Mouse (Mus musculus) cerebellum, postnatal 25 days (tissue): ENCODE results near the gene Impg2.

Experiments
- DNase-seq, 2 experiments: peaks; one replicate each; pipeline ENCODE4 v3.0.0; 2021; ENCODE audit warnings: mixed read lengths in 2 of 2

Impg2 gene

GRCm38 (mm10) chr16:56204051-56204450 is at the start of gene Impg2:
Gene Impg2, plus strand, starts transcription at chr16:56204313.
- DNase-seq, result no peak

- no peak for DNase-seq
Measured at GRCm38 (mm10) chr16:56163466-56163865, 40.6 kb upstream of the Impg2 start.

DNA sequence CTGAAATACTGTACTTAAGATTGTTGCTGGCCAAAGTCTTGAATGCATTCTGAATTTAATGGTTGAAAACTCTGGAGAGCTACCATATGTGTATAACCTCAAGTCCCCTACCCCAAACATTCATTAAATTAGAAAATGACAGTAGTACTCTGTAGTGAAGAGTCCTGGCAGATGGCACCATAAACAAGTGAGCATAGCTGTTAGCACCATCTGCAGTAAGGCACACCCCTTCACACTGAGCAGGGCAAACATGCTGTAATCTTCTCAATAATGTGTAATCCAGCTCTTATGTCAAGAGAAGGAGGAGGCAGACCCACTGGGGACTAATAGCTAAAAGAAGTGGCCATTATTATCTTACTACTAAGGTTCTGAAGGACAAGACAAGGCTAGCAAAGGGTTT is 33.9 kb upstream of the Impg2 start:
- DNase-seq, result no peak

GRCm38 (mm10) chr16:56175867-56176581 is 28.1 kb upstream of the Impg2 start:
- DNase-seq, result peak; percentile 37 to 61

DNA sequence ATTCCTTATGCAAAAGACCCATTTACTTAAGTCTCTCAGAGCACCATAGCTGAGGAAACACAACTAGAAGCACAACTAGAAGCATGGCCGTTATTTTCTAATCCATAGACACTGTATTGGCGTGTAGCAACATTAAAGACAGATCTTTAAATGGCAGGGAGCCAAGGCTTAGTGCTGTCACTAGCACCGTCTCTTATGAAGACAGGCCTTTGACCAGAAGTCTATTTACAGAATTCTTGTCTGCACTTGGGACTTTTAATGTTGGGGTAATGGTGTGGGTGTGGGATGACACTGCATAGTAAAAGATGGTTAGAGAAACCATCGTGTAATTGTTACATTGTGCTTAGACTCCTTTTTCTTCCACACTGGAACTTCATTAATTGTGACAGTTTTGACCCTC is 17.2 kb upstream of the Impg2 start:
- DNase-seq, result no peak

GRCm38 (mm10) chr16:56188198-56188597 is 15.9 kb upstream of the Impg2 start:
- DNase-seq, result no peak

- DNase-seq, result no peak
Measured at GRCm38 (mm10) chr16:56212740-56213139, 8.6 kb downstream of the Impg2 start.

GRCm38 (mm10) chr16:56227686-56228085 is 23.6 kb downstream of the Impg2 start:
- no peak for DNase-seq

GRCm38 (mm10) chr16:56229455-56229854 is 25.3 kb downstream of the Impg2 start:
- no peak for DNase-seq

DNA sequence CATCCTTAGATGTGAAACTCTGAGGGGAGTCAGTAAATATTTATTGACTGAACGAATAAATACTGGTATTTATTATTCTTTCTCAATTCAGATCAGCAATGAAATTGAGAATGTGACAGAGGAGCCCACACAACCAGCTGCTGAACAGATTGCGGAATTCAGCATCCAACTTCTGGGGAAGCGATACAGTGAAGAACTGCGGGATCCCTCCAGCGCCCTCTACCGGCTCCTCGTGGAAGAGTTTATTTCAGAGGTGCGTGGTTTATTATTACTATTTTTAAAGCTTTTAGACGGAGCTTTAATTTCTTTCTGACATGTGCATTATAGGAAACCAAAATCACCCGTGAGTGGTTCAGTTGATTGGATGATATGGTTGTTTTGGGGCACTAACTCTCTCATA is 27.2 kb downstream of the Impg2 start:
- peak in 1 of 2 experiments; percentile 19 for DNase-seq

DNA sequence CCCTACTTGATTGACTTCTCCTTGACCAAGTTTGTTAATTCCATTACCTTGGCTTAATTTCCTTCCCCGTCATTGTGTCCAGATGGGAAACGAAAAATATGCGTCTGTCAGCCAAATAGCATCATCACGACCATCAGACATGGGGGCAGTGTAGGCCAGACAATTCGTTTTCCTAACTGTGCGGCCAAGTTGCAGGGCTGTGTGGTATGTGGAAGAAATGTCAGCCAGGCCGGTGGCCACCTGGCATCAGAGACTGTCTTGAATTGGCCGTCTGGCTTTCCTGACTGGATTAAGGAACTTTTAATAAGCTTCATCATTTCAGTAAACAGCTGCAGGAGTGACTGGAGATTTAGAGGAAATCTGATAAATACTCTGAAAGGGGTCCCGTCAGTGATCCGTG is 28.6 kb downstream of the Impg2 start:
- peak; percentile 34 to 53 for DNase-seq

DNA sequence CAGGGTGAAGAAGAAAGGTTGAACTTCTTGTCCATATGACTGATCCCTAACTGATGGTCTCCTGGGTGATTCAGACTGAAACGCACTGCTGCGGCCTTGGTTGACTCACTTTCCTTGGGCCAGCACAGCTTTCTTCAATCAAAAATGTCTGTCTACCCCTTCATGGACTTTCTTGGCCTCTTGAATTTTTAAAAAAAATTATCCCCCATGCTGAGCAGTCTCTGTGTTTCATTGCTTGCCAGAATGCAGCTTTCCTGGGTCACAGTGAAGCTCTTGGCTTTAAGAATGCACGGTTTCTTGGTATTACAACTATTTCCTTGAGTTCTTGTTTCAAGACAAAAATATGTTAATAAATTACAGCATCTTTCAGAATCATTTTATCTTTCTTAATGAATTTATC is 41.9 kb downstream of the Impg2 start:
- DNase-seq, result no peak

DNA sequence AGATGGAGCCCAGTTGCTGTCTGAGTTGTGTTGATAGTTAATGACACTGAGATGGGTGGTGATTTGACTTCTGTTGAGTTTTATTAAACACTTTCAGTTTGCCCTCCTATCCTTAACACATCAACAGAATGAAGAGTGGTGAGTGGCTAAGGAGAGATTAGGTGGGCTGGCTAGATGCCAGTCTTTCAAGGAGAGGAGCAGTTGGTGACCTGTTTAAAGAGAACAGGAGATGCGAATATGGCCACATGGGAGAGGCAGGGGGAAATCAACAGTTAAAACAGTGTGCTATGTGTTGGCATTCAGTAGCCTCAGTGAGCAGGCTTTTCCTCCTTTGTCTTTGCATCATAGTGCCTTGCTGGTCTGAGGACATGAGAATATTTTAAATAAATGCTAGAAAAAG is 69.8 kb downstream of the Impg2 start:
- DNase-seq, result peak in 1 of 2 experiments; percentile 57

GRCm38 (mm10) chr16:56279060-56279459 is 74.9 kb downstream of the Impg2 start:
- no peak for DNase-seq

DNA sequence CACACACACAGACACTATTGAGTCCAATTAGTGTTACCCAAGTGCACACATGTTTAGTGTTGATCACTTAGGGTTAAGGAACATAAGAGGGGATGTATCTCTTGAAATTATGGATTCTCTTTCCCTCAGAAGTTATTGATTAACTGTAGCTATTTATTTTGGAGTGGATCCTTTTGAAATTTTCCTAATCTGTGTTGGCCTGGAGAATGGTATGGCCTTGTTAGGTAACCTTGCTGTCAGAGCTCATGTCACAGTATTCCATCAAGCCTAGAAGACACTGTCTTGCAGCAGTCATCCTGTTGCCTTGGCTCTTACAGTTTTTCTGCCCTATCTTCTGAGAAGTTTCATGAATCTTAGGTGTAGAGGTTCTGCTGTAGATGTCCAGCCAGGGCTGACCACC is 75.6 kb downstream of the Impg2 start:
- no peak for DNase-seq

DNA sequence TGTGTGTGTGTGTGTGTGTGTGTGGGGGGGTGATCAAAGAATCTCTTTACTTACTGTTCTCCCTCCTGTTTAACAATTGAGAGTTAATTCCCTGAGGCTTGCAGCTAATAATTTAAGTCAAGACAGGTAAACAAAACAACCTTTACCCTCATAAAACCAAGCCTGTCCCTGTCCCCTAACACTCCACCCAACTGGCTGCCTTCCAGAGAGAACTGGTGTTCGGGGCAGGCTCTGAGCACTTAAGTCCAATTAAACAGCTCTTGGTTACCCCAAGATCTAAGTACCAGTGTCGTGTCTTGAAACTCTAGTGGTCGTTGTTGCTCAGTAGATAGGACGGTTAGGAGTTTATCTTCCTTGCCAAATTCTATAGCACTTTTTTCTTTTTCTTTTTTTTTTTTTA is 77.2 kb downstream of the Impg2 start:
- no peak for DNase-seq

GRCm38 (mm10) chr16:56283330-56283729 is 79.2 kb downstream of the Impg2 start:
- peak; percentile 72 to 84 for DNase-seq

DNA sequence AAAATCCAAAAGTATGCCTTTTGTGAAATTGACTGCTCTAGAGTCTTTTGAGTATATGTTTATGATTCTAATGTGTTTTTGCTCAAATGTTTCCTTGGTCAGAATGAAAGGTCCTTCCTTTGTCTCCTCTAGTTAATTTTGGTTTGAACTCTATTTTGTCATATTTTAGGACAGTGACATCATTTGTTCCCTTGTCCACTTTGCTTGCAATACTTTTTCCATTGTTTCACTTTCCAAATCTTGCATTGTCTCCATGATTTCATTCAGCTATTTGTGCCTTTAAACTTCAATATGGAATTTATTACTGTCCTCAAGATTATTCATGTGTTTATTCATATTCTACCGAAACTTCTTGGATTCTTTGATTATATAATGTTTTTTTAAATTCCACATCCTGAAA is 79.8 kb downstream of the Impg2 start:
- DNase-seq, result no peak

GRCm38 (mm10) chr16:56286076-56286475 is 82.0 kb downstream of the Impg2 start:
- DNase-seq, result peak; percentile 36 to 60

DNA sequence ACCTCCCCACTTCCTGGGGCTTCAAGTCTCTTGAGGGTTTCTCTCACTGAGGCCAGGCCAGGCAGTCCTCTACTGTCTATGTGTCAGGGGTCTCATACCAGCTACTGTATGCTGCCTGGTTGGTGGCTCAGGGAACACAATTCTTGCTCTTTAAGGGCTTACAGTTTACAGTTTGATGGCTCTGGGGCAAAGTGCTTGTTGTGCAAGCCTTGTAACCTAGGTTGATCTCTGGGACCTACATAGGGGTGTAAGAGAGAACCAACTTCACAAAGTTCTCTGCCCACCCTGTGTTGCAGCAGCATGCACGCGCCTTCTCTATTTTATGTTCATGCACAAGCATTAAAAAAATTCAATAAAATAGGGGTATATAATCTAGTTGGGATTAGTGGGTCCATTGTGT is 82.9 kb downstream of the Impg2 start:
- no peak for DNase-seq

GRCm38 (mm10) chr16:56294887-56295286 is 90.8 kb downstream of the Impg2 start:
- DNase-seq, result peak in 1 of 2 experiments; percentile 27

DNA sequence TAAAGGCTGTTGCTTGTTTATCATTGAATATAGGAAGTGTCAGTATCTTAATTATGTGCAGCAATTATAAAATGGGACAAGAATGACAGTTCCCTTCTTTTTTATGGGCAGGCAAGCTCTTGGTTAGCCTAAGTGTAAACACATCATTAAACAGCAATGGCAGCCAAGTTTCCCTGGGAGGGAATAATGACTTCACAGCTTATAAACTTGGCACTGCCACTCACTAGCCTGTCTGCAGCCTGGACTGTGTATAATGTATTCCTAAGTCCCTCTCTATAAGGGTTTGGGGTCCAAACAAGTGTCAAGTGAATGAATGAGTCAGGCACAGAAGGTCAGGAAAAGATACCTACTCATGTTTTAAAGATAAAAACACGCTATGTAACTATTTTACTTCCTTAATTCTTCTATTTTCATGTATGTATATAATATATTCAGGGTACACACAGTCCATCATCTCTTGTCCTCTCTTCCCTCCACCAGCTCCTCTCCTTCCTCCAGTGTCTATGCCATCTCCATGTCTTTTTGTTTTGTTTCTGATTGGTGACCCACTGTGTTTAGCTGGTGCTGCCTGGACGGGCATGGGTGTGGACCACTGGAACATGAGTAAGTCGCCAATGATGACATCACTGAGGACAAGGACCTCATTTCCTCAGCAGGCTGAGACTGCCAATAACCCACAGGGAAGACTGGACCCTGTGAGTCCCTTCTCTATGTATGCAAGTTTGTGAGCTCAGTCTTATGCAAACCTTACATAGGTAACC is 92.0 kb downstream of the Impg2 start:
- peak in 1 of 2 experiments; percentile 48 for DNase-seq

GRCm38 (mm10) chr16:56298248-56298647 is 94.1 kb downstream of the Impg2 start:
- no peak for DNase-seq

DNA sequence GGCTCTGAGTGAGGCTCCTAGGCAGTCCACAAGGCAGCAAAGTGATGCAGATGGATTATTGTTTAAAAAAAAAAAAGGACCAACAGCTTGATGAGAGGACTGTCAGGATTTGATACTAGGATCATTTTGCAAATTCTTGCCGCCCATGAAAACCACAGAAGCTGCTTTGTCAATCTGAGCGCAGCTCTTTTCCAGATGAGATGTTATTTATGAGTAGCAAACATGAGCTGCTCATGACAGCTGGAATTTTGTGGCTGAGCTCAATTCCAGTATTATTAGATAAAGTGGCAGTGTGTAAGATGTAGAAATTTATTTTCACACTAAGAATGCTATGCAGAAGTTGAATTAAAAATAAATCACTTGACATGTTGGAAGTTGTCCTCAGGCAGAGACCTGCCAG is 94.7 kb downstream of the Impg2 start:
- DNase-seq, result no peak
